Mouse (Mus musculus): Measurements from ENCODE around the gene Arhgap42.

Arhgap42 gene

DNA sequence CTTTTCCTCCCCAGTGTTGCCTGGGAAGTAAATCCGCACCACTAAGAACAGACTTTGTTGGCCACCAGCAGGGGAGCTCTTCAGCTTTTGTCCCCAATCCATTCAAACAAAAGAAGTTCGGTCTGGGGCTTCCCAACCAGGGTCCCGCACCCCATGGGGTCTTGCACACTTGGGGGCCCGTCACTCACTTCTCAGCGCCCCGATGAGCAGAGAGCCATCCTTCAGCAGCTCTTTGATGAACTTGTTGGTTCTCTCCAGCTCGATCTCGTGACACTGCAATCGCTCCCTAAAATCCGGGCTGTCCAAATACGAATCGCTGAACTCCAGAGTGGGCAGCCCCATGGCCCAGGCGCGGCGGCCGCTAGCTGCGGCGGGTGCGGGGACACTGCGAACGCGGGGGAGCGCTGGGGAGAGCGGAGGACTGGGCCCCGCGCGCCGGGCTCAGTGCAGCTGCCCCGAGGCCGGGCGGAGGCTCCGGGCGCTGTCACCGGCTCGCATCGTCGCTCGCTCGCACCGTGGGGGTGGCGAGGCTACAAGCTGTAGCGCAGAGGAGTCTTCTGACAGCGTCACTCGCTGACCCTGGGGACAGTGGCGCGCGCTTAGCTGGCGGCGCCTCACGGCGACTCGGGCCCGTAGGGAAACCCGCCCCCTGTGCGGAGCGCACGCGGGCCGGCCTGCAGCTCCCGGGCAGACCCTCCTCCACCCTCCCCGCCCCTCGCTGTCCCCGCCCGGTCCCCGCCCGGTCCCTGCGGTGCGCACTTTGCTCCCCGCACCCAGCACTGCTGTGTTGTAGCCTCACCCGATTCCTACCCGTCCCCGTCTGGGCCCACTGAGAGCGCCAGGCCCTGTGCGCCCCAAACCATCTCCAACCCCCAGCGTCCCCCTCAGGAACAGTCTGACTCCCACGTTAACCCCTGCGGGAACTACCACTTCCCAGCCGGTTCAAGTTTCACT, at the start of gene Arhgap42:
Gene Arhgap42 (minus strand): TSS at position 664 of the 954 bp plus-strand sequence.
- no peak for DNase-seq (ENCODE audit: low spot score)

DNA sequence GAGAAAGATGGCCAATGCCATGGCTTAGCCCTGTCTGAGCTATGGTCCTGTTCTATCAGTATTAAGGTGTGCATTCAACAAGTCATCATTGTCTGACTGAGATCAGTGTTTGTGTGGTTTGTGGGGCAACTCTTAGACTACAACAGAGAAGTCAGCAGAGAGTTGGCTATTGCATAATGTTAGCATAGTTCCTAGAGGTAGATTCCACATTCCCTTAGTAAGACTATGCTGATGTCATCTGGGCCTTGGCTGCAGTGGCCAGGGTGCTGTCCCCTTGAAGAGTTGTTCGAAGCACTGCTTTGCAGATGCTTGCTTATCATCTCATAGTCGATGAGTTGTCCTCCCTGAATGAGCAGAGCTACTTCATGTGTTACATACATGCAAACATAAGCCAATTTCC, 49.2 kb upstream of the Arhgap42 start:
- DNase-seq (ENCODE audit: low spot score): no peak

DNA sequence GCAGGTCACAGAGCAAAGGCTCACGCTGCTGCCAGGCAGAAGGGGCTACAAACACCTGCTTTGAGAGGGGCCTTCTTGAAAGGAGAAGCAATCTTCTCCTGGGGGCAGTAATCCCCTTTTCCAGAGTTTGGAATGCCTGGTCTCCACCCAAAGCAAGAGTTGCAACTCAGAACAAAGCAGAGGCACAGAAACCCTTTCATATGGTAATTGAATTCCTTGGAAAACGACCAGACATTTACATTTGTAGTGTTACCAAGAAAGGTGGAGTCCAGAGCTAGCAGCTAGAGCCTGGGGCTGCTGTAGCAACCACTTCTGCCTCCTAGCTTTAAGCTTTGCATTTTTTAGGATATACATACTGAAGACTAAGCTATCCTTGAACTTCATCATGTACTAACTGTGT, 30.4 kb upstream of the Arhgap42 start:
- DNase-seq (ENCODE audit: low spot score): no peak

DNA sequence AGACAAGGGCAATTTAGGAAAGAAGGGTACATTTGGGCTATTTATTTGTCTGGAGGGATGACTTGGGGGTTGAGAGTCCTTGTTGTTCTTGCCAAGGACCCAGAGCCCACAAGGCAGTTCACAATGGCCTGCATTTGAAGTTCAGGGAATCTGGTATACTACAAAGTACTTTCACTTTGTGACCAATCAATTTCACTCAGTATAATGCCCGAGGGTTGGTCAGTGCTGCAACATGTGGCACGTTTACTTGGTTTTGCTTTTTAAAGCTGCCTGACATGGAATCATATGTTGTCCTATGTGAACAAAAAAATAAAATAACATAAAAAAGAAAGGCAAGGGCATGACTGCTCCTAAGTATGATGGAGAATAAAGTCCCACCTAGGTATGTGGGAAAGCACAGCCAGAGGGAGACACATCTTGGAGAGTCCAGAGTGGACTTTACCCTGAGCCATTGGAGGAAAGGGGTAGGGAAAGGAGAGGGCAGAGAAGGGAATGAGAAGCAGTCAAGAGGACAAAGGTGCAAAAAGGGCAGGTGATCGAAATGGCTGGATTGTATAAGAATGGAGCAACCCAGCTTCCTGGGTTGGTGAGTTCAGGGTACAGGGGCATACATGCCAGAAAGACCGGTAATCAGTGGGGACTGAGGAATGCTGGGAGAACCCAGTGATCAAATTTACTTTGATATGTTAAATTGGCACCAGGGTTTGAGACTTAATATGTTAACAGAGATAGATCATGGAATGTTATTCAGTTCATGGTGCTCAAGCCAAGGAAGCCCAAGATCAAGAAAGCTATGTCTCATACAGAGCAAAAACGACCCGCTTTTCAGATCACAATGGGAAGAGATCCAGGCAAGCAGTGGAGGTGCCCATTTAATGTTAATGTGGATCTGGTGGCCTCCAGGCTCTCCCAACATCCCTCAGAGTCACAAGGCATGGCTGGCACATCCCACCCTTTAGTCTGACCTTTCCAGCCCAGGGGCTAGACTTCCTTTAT, 29.0 kb upstream of the Arhgap42 start:
- DNase-seq (ENCODE audit: low spot score): no peak

DNA sequence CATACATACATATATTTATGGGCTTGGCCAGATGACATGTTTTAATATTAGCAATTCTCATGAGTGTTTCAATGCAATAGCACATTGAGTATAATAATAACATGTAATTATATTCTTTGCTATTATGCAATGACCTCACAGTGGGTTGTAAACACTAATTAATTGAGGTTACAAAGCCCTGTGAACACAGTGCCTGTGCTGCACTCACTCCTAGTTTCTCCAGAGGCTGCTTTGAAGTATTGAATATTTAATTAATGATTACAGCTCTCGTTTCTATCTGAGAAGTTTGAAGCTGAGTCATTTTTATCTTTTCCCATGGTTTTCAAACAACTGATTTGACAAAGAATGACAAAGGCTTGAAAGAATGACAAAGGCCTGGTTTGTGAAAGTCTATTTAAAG, 24.6 kb upstream of the Arhgap42 start:
- DNase-seq (ENCODE audit: low spot score): no peak

DNA sequence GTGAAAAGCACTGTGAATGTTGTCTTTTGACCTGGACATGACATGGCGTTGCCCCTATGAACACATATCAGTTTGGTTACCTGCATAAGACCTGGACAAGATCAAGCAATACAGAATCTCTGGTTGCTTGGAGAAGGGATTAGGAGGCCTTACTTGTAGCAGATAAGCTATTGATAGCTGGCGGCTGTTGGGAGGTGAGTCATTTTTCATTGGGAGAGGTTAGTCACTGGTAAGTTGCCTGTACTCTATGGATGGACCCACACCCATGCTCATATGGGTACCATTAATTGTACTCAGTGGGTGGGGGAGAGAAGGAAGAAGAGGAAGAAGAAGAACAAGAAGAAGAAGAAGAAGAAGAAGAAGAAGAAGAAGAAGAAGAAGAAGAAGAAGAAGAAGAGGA, 23.6 kb upstream of the Arhgap42 start:
- DNase-seq (ENCODE audit: low spot score): no peak

DNA sequence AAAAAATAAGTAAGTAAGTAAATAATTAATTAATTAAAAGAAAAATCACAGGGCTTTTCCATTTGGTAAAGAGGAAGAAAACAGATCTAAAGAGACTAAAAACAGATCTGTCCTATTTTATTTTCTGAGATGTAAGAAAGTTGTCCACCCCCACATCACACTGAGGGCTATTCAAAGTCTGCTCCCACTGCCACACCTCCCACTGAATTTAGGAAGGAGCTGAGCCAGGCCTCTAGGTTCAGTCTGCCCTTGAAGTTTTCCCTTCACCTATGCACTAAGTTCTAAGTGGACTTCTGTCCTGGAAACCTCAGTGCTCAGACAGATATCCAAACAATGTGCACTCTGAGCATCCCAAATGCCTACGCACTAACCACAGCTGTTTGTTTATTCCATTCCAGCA, 15.9 kb upstream of the Arhgap42 start:
- no peak for DNase-seq (ENCODE audit: low spot score)

DNA sequence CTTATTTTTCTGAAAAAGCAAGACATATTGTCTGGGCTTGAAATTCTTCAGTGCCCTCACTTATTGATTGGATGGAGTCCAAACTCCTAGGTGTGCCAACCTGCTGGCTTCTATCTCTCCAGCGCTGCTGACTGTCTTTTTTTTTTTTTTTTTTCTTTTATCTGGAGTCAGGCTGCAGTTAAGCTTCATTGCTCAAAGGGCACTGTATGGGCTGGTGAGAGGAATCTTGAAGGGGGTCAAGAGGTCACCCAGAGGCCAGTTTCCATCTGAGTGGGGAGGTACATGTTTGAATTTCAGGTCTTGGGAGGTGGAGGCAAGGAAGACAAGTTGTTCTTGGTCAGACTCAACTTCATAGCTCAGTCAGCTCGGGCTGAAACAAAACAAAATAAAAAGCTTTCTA, 9.6 kb upstream of the Arhgap42 start:
- DNase-seq (ENCODE audit: low spot score): no peak

DNA sequence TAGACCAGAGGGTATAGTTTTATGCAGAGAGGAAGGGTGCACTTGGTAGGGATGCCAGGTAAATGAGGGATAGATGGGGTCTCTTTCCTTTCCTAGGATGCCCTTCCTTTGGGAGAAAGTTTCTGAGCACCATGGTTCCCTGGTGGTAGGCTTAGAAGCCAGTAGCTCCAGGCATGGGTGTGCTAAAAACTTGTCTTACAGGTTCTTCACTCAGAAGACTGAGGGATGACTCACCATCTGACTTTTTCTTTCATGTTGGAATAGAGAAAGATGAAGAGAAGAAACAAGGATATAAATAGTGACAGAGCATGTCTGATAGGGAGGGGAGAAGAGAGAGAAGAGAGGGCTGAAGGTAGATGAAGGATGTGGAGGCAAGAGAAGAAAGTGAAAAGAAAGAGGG, 7.1 kb upstream of the Arhgap42 start:
- DNase-seq (ENCODE audit: low spot score): no peak

DNA sequence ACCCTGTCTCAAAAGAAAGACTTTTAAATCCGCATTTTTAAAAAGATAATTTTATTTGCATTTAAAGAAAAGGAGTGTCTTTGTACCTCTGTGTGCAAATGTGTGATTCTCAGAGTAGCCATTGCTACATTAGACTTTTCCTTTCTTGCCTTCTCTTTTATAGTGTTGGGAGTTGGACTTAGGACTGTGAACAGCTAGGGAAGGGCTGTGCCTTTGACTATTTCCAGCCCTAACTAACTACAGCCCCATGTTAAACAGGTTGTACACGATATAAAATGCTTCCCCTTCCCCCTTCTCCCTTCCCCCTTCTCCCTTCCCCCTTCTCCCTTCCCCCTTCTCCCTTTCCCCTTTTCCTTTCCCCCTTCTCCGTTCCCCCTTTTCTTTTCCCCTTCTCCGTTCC, 4.9 kb upstream of the Arhgap42 start:
- DNase-seq (ENCODE audit: low spot score): no peak

DNA sequence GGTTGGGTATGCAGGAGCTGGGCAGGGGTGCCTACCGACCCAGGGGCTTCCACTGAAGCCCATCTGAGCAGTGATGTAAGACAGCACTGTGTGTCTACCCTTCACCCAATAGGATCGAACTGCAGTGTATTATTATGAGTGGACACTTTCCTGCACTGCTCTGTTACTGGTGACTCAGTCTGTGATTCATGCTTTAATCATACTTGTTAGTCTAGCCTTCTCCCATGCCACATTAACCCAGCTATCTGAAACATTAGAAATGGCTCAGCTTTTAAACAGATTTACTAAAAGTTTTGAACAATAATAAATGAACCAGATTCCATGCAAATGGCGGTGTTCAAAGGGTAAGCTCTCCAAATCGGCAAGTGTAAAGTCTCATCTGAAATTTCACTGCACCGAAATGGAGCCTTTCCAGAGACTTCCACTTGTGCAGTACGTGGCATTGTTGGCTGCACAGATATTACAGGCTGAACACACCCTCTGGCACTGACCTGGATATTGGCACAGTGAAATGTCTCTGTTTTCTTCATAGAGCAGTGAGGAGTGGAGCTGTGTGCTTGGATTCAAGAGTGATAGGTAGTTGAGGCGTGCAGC, 2.4 kb upstream of the Arhgap42 start:
- no peak for DNase-seq (ENCODE audit: low spot score)

DNA sequence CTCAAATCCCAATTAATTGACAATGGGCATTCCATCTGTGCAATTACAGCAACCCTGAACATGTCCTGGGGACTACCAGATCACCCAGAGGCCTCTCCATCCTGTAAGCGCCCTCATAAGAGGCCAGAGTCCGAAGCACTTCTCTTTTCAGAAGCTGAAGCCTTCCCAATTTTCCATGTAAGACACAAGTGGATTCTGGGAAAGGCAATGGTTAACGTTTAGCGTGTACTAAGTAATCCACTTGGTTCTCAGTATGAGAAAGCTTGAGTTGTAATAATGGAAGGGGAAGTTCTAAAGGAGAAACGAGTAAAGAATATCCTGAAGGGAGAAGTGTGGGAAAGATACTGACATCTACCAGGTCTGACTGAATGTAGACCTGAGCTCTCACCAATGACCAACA, 1.4 kb downstream of the Arhgap42 start:
- no peak for DNase-seq (ENCODE audit: low spot score)

DNA sequence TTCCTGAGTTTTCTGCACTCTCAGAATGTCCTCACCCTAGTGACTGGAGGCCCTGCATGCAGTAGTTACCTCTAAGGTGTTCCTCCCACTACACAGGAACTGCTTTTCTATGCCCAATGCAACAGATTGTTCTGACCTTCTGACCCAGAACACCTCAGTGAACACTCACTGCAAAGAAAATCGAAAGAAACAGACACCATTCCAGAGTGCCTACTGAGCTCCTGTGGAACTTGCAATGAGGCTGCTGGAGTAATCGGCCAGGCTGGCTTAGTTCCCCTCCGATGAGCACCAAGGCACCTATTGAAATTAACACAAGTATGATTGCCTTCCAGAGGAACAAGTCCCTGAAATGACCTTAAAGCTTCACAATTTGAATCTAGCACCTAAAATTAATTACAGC, 9.2 kb downstream of the Arhgap42 start:
- no peak for DNase-seq (ENCODE audit: low spot score)

DNA sequence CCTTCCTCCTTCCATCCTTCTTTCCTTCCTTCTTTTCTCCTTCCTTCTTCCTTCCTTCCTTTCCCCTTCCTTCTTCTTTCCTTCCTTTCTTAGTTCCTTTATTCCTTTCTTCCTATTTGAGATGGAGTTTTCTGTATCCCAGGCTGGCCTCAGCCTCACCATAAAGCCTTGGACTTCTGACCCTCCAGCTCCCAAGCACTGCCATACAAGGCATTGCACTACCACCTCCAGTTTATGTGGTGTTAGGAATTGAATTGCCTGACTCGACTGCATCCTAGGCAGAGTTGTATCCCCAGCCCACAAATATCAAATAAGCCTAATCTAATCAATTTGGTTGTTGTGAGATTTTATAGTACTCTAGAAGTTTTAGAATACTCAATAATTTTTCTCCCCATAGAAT, 14.1 kb downstream of the Arhgap42 start:
- DNase-seq (ENCODE audit: low spot score): no peak

DNA sequence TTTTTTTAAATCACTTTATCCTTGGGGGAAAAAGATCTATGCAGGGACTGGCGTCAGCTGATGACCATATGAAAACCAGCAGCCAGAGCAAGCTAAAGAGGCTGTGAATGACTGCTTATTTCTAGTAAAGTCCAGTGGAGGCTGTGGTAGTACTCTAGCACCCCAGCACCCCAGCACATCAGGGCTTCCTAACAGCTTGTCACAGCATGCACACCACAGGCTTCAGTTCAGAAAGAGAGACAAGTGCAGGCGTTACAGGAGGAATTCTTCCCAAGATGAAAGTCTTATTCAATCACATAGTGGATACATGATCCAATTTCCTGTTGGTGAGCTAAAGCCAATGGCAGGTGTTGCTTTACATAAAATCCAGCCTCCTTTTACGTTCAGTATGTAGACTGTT, 15.5 kb downstream of the Arhgap42 start:
- no peak for DNase-seq (ENCODE audit: low spot score)

DNA sequence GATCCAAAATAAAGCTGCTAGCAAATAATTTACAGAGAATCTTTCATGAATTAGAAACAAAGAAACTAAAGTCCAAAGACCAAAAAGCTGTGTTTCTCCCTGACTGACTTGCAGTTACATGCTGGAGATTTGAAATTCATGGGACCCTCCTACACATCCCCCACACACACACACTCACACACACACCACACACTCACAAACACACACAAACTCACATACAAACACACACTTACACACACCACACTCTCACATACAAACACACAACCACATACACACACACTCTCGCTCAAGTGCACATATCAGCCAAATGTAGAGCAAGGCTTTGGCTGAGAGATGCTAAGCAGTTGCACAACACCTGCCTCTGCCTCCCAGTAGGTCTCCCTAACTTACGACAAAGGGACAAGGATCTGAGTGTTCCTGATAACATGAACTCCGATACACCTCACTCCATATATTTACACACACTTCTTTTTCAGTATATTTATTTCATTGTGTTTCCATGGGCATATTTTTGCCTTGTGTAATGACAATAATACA, 16.9 kb downstream of the Arhgap42 start:
- no peak for DNase-seq (ENCODE audit: low spot score)

DNA sequence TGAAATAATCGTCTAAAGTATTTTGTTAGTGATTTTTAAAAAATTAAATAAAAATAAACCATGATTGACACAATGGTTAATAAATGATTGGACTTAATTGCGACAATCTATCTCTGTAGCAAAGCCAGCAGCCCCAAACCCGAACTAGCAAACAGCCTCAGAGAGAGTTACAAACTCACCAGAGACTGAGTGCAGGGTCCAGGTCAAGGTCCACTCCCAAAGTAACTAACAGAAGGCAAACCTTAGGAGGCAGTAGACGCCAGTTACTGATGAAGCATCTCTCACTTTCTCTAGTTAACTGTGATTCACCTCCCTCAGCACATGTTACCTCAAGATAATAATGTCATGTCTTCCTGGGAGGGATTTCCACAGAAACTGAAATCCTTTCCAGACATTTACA, 17.7 kb downstream of the Arhgap42 start:
- no peak for DNase-seq (ENCODE audit: low spot score)

DNA sequence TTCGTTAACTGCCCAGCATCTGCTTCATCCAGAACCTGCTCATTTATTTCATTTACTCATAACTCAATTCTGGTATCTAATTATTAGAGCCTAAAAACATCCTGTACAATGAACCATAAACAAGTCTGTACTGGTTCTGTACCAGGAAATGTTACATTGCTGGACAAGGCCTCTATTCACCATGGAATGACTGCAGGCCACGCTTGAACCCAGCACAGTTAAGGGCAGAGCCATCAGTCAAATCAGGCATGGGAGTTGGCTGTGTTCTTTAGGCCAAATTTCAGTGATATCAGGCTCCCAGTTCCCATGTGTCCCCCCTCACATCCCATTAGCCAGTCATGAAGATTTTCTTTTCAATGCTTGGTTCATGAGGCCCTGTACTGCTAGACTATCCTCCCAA, 20.6 kb downstream of the Arhgap42 start:
- DNase-seq (ENCODE audit: low spot score): no peak

DNA sequence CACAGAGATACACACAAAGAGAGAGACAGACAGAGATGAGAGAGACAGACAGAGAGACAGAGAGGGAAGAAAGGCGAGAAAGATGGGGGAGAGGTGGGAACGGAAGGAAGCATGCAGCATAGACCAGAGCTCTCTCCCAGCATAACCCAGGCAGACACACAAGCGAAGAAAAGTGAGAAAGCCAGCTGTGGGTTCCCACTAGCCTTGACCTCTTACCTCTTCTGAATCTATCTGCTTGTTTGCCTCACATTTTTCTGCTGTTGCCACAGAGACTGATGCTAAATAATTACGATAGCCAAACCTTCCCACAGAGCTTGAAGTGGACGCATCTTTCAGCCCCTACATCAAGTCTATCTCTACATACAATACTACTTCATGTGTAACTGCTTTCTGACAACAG, 24.1 kb downstream of the Arhgap42 start:
- no peak for DNase-seq (ENCODE audit: low spot score)

DNA sequence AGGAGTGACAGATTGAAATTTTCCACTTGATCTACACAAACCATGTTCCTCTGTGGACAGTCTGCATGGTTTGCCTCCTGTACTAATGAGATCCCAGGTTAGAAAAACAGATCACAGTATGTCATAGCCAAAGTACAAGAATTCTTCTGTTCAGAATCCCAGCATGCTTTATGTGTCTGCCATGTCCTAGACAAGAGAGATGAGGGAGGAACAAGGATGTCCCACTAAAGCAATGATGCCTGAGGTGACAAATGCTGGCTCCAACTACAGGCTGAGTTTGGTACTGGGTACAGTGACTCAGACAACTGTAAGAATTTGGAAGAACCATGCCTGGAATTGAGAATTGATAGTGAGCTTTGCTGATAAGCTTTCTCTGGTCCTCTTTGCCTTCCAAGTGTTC, 24.6 kb downstream of the Arhgap42 start:
- DNase-seq (ENCODE audit: low spot score): no peak

DNA sequence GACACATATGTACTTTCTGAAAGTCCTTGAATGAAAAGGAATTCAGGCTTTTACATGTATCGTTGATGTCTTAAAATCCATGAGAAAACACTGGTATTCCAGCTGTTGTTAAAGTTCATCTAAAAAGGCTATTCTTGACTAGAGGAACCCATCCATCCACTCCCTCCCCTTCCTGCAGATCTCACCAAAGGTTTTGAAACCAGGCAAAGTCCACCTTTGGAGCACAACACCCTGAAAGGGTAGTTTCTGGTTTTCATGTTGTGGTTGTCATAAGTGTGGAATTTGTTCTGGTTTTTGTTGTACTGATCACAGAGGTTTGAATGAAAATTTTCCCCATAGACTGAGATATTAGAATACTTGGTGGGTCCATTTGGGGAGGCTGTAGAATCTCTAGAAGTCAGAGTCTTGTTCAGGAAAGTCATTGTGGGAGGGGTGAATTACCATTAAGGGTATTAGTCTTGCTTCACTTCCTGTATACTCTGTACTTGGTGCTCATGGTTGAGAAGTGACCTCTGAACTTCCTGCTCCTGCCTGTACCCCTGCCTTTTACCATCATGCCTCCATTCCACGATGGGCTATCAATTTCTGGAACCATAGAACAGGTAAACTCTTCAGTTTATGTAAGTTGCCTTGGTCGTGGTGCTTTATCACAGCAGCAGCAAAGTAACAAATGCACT, 27.4 kb downstream of the Arhgap42 start:
- no peak for DNase-seq (ENCODE audit: low spot score)

DNA sequence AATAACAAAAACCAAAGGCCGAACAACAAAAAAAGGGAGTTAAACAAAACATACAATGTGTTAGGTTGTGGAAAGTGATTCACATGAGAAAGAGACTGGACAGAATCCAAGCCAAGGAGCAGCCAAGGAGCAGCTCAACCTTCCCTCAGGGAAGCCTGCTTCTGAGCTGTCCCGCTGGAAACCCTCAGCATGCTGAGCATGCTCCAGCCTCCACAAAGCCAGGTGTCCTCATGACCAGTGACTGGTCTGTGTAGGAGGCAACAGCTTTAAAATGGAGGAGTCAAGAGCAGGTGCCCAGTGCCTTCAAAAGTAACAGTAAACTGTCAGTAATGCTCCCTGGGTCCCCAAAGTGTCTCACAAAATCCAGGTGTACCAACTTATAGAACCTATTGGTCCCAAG, 28.4 kb downstream of the Arhgap42 start:
- no peak for DNase-seq (ENCODE audit: low spot score)

All from spleen, adult 12 weeks (tissue).